Mouse (Mus musculus) hindbrain, embryonic 11.5 days (tissue): Measurements from ENCODE around the gene Gm10277. TPM values are rescaled to one million over a fixed set of nuclear protein-coding genes. Genes with fewer than 3 reads are reported as not detected.

Experiments
- ATAC-seq: fragments of 200-750 bp; cut with Nextera tagmentation; 2 replicates; pipeline ENCODE4 v1.8.0; 2017; ENCODE audit warnings: mild to moderate bottlenecking, moderate TSS enrichment, moderate library complexity; ENCODE audit not compliant: low FRiP score
- DNase-seq: peaks from one replicate; pipeline ENCODE4 v3.0.0-alpha.2; 2015; ENCODE audit warnings: low spot score
- H3K27ac ChIP-seq: fragments of 300-500 bp; sonication (generic); 2 replicates; pipeline ENCODE4 v1.5.1; 2014; ENCODE audit warnings: mild to moderate bottlenecking, low read depth, low read length
- H3K27me3 ChIP-seq: fragments of 300-500 bp; sonication (generic); 2 replicates; pipeline ENCODE4 v1.6.1; 2014; ENCODE audit warnings: mild to moderate bottlenecking, low read length, moderate library complexity, mixed read lengths; ENCODE audit not compliant: control insufficient read depth, insufficient read depth
- H3K36me3 ChIP-seq: fragments of 300-500 bp; sonication (generic); 2 replicates; pipeline ENCODE4 v1.6.1; 2014; ENCODE audit warnings: mild to moderate bottlenecking, low read length, moderate library complexity, mixed read lengths; ENCODE audit not compliant: control insufficient read depth, insufficient read depth
- H3K4me1 ChIP-seq: fragments of 300-500 bp; sonication (generic); replicated peaks from 2 replicates; pipeline ENCODE4 v1.6.1; 2014; ENCODE audit warnings: low read length, mixed read lengths; ENCODE audit not compliant: control insufficient read depth, insufficient read depth
- H3K4me2 ChIP-seq: fragments of 300-500 bp; sonication (generic); replicated peaks from 2 replicates; pipeline ENCODE4 v1.6.1; 2014; ENCODE audit warnings: mild to moderate bottlenecking, low read depth, low read length
- H3K4me3 ChIP-seq: fragments of 300-500 bp; sonication (generic); 2 replicates; pipeline ENCODE4 v1.5.1; 2014; ENCODE audit warnings: low read depth, low read length
- H3K9ac ChIP-seq: fragments of 300-500 bp; sonication (generic); 2 replicates; pipeline ENCODE4 v1.6.1; 2014; ENCODE audit warnings: low read depth, low read length
- H3K9me3 ChIP-seq: fragments of 300-500 bp; sonication (generic); 2 replicates; pipeline ENCODE4 v1.6.1; 2016; ENCODE audit warnings: low read length; ENCODE audit not compliant: control insufficient read depth
- WGBS: fragments of 180-500 bp; shearing (Covaris S2); extraction: QIAGEN DNeasy Blood & Tissue Kit; methylation state at CpG from one replicate; pipeline ENCODE4 v1.1.7; 2014; 5-methylcytosine and 5-hydroxymethylcytosine counted together
- polyA plus RNA-seq: library from polyadenylated mRNA; unstranded; fragments of >200 nt; fragmentation: Nextera tagmentation; extraction: Ambion mirVana; gene quantifications from 2 replicates; pipeline ENCODE4 v1.2.1, GENCODE M21; 2014

Gm10277 gene
- polyA plus RNA-seq, 1 experiment from 2014 or later, result 0.96 TPM

- no peak overlapping the region for H3K9ac ChIP-seq
Observed at GRCm38 (mm10) chr11:77792566-77792909, 5.0 kb upstream of the Gm10277 start.

GRCm38 (mm10) chr11:77791752-77792565 lies 4.4 kb upstream of the Gm10277 start:
- Histone ChIP-seq H3K4me2 (no peak overlapping the region), H3K36me3 (no peaks in the 10 kb centered on the region), H3K4me1 (peaks cover 4% of the 10 kb centered on the region), H3K9me3 (no peaks in the 10 kb centered on the region), H3K9ac (no peak overlapping the region), H3K27ac (0 out of 2 replicates have a peak overlapping the region, but pooled peaks have one; percentile 11), H3K27me3 (no peaks in the 10 kb centered on the region), H3K4me3 (no peak overlapping the region)
- ATAC-seq (no peak), DNase-seq (no peak)
- WGBS, result 69% methylated on average over 12 of the region's 12 CpGs

More at GRCm38 (mm10) chr11:77792566-77792909, 5.0 kb upstream of the Gm10277 start:
- no peak overlapping the region for H3K4me3 ChIP-seq
- no peaks in the 10 kb centered on the region for H3K9me3 ChIP-seq
- H3K27ac ChIP-seq, result no peak overlapping the region
- WGBS, result 78% methylated on average over 7 of the region's 7 CpGs
- no peak overlapping the region for H3K4me2 ChIP-seq
- H3K36me3 ChIP-seq, result no peaks in the 10 kb centered on the region
- no peak for ATAC-seq
- DNase-seq, result no peak
- H3K4me1 ChIP-seq, result peaks cover 4% of the 10 kb centered on the region
- no peaks in the 10 kb centered on the region for H3K27me3 ChIP-seq

- Histone ChIP-seq H3K9ac (no peak overlapping the region), H3K27me3 (no peaks in the 10 kb centered on the region), H3K9me3 (no peaks in the 10 kb centered on the region), H3K4me2 (no peak overlapping the region), H3K27ac (0 out of 2 replicates have a peak overlapping the region, but pooled peaks have one; percentile 43), H3K36me3 (no peaks in the 10 kb centered on the region), H3K4me3 (no peak overlapping the region), H3K4me1 (peaks cover 4% of the 10 kb centered on the region)
- ATAC-seq (no peak), DNase-seq (no peak)
- WGBS, result 35% methylated on average over 8 of the region's 8 CpGs
Observed at GRCm38 (mm10) chr11:77791241-77791727, 3.7 kb upstream of the Gm10277 start.

- Histone ChIP-seq H3K4me3 (no peak overlapping the region), H3K27me3 (no peaks in the 10 kb centered on the region), H3K9ac (no peak overlapping the region), H3K9me3 (no peaks in the 10 kb centered on the region), H3K4me2 (no peak overlapping the region), H3K27ac (peak overlapping the region; percentile 43; the same call in 1 of the 2 replicates), H3K36me3 (no peaks in the 10 kb centered on the region), H3K4me1 (peaks cover 8% of the 10 kb centered on the region)
- DNase-seq (no peak), ATAC-seq (no peak)
- WGBS, result 50% methylated on average over 9 of the region's 9 CpGs
Observed at GRCm38 (mm10) chr11:77790286-77790685, 2.7 kb upstream of the Gm10277 start.

- DNase-seq (no peak), ATAC-seq (no peak)
- Histone ChIP-seq H3K27ac (no peak overlapping the region), H3K36me3 (no peaks in the 10 kb centered on the region), H3K4me2 (no peak overlapping the region), H3K4me1 (peaks cover 10% of the 10 kb centered on the region), H3K4me3 (no peak overlapping the region), H3K9me3 (no peaks in the 10 kb centered on the region), H3K27me3 (no peaks in the 10 kb centered on the region), H3K9ac (no peak overlapping the region)
- 88% methylated on average over 5 of the region's 5 CpGs for WGBS
Observed at GRCm38 (mm10) chr11:77789512-77789911, 2.0 kb upstream of the Gm10277 start.

GRCm38 (mm10) chr11:77785768-77786561 lies 1.6 kb downstream of the Gm10277 start:
- Histone ChIP-seq H3K36me3 (no peaks in the 10 kb centered on the region), H3K9me3 (no peaks in the 10 kb centered on the region), H3K9ac (no peak overlapping the region), H3K27ac (peak overlapping the region; percentile 47; the same call in 1 of the 2 replicates), H3K4me3 (no peak overlapping the region), H3K4me2 (no peak overlapping the region), H3K4me1 (peaks cover 8% of the 10 kb centered on the region), H3K27me3 (no peaks in the 10 kb centered on the region)
- DNase-seq (no peak), ATAC-seq (no peak)
- 54% methylated on average over 7 of the region's 7 CpGs for WGBS

- DNase-seq (no peak), ATAC-seq (no peak)
- H3K9me3 ChIP-seq, result no peaks in the 10 kb centered on the region
- H3K9ac ChIP-seq, result no peak overlapping the region
- no peak overlapping the region for H3K4me3 ChIP-seq
- peaks cover 8% of the 10 kb centered on the region for H3K4me1 ChIP-seq
- H3K27ac ChIP-seq, result peak overlapping the region; percentile 47; the same call in 1 of the 2 replicates
- H3K4me2 ChIP-seq, result no peak overlapping the region
- no peaks in the 10 kb centered on the region for H3K27me3 ChIP-seq
- H3K36me3 ChIP-seq, result no peaks in the 10 kb centered on the region
- WGBS, result 19% methylated on average over 5 of the region's 5 CpGs
Observed at GRCm38 (mm10) chr11:77785396-77785767, 2.2 kb downstream of the Gm10277 start.

GRCm38 (mm10) chr11:77784894-77785293 lies 2.7 kb downstream of the Gm10277 start:
- Histone ChIP-seq H3K9ac (no peak overlapping the region), H3K9me3 (no peaks in the 10 kb centered on the region), H3K27ac (no peak overlapping the region), H3K27me3 (no peaks in the 10 kb centered on the region), H3K36me3 (no peaks in the 10 kb centered on the region), H3K4me1 (peaks cover 8% of the 10 kb centered on the region), H3K4me3 (no peak overlapping the region), H3K4me2 (no peak overlapping the region)
- no peak for DNase-seq
- WGBS, result 83% methylated on average over 9 of the region's 9 CpGs
- ATAC-seq, result no peak
